Mouse (Mus musculus): ENCODE data around the gene Ugt1a6b.
"Not testable (repeated sequence)": the region's sequence is repeated elsewhere in the genome, so short reads cannot be mapped to it uniquely, and the experiment has no call there.

DNA sequence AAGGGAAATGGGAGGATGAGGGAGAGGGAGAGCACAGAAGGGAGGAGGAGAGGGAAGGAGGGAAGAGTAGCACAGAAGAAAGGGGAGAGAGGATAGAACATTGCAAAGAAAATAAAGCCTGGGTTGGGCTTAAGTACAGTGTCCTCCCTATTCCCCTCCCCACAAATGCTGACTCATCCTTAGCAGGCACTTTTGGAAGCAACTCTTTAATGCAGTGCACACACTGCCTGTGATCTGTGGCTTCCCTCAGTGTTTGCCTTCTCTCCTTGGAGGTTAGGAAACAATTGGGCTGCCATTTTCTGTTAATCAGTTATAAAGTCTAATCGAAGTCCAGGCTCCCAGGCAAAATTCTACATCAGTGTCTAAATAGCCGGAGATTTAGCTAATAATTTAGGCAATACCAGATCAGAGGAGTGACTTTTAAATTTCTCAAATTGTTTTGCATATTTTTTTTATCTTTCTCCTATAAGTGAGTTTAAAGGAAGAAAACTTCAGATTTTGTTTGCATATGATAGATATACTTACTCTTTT is 6.0 kb downstream of the Ugt1a6b start:
- TF ChIP-seq CTCF (conservative IDR thresholded peaks at IDR 0.05; ENCODE audit: insufficient read depth, insufficient read length, low read depth, low read length); POLR2A (IDR thresholded peaks at IDR 0.05; ENCODE audit: low read depth, low read length): not testable (repeated sequence)
